Mouse (Mus musculus) gastrocnemius, adult 18-20 months (tissue): ENCODE results near the gene Rnf169. TPM values are rescaled to one million over a fixed set of nuclear protein-coding genes. Genes with fewer than 3 reads are reported as not detected.
A peak's percentile ranks its signal among the peaks of the same experiment; 100 is the strongest.
"Not testable (repeated sequence)": the region's sequence is repeated elsewhere in the genome, so short reads cannot be mapped to it uniquely, and the experiment has no call there.

Experiments
- DNase-seq: peaks from one replicate; pipeline ENCODE4 v3.0.0; 2021; ENCODE audit warnings: low spot score
- total RNA-seq, 2 experiments: library from RNA; stranded (reverse); gene quantifications; 2 replicates each; pipeline ENCODE4 v1.2.3; 2021

Rnf169 gene
- total RNA-seq, 2 experiments from 2014 or later = 4.6 to 7.1 TPM

- DNase-seq = no peak
These were observed 609 bp downstream of the Rnf169 start for GRCm38 (mm10) chr7:99979546-99980131.

DNA sequence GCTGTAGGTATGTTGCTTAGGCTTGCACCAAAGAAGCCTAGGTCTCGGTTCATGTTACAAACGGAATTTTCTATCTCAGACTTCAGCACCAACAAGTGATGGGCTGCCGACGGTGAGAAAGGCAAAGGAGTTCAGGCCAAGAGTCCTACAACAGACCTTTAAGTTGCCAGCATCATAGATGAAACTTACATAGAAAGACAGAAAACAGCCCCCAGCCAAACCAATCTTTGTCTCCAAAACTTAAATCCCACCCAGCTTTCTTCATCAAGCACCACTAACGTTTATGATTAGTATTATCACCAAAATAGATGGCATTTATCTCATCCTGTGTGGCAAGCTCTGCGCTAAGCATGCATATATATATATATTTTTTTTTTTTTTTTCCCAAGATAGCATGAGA lies 1.2 kb downstream of the Rnf169 start:
- DNase-seq = no peak

- no peak for DNase-seq
These were observed 2.2 kb downstream of the Rnf169 start for GRCm38 (mm10) chr7:99978041-99978440.

DNA sequence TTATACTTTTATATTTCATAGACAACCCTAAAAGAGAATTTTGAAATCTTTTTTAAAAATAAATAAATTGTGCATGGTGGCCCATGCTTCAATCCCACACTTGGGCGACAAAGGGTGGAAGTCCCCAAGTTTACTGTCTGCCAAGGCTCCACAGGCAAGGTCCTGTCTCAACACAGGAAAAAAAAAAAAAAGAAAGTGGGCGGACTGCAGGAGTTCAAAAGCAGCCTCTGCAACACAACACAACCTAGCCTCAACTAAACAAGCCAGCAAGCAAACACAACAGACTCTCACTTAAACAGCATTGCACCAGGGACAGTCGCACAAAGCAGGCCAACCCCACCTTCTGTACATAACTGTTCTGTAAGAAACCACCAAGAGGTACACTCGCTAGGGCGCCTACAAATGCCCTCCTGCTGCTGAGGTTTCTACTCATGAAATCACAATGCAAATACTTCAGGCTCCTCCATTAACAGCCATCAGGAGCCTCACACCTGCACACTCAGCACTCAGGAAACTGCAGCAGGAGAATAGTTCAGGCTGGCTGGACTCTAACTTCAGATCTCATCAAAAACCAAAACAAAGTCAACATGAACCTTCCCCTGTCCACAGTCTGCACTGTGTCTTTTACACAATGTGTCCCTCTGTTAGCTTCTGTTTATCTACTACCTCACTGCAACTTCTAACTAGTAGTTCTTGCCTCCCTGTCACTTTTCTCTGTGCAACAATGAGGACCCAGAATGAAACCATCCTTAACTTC lies 4.3 kb downstream of the Rnf169 start:
- no peak for DNase-seq

GRCm38 (mm10) chr7:99974208-99974970 lies 5.9 kb downstream of the Rnf169 start:
- no peak for DNase-seq

DNA sequence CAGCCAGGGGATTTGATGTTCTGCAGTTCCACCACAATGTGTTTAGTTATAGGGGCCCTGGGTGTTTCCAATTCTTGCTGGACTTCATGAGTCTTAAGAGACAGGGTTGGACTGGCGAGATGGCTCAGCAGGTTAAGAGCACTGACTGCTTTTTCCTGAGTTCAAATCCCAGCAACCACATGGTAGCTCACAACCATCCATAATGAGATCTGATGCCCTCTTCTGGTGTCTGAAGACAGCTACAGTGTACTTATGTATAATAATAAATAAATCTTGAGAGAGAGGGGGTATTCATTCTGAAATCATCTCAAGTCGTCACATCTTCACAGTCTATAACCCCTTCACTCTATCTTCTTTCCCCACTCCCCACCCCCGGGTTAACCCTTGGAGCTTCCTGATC lies 7.3 kb downstream of the Rnf169 start:
- DNase-seq = not testable (repeated sequence)

DNA sequence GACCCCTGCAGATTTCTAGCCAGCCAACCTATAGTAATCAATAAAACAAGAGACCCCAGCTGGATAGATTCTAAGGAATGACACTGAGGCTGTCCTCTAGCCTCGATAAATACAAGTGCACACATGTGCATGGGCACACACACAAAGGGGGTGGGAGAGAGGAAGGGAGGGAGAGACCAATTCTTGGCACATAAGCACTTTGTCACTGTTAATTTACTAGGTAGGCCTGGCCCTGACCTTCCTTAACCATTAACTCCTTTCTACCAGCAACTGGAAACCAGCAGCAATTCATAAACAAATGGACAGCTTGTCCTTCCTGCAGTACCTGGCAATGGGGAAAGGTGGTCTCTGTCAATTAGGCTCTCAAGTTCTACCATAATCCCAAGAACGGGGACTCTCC lies 8.3 kb downstream of the Rnf169 start:
- DNase-seq = no peak

DNA sequence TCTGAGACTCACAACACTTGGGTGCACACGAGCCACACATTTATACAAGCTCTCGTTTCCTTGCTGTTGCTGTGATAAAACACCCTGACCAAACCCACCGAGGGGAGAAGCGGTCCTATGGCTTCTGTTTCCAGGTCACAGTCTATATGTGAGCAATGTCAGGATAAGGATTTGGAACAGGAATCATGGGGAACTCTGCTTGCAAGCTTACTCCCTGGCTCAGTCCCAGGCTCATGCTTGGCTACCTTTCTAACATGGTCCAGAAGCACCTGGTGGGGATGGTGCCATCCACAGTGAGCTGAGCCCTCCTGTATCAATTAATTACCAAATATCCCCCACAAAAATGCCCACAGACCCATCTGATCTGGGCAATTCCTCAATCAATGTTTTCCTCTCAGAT lies 11.1 kb downstream of the Rnf169 start:
- no peak for DNase-seq

DNA sequence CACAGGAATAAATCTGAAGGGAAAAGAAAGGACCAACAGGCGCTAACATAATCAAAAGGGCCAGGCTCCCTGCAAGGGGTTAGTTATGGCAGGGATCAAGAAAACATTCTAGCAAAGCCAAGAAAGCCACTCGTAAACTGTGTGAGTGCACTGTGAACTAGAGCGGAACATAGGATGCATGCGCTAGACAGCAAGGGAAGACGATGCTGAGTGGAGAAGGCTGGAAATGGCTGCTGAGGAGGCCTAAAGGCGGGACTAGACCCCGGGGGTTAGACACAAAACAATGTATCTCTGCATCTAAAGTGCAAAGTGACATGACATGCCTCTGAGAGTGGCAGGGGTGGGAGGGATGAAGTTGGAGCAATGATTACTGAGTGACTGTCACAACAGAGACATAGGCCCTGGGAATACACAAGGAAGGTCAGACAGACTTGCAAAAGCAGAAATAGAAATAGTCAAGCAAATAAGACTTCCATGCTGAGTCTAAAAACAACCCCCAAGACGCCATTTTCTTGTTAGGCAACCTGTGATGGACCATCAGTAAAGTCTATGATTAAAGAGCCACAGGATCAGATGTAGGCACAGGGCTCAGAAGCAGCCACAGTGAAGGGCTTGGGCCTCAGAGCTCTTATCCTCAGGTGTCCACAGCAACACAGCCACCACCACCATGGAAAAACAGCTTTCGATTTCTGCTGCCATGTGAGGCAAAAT lies 14.1 kb downstream of the Rnf169 start:
- DNase-seq = no peak

DNA sequence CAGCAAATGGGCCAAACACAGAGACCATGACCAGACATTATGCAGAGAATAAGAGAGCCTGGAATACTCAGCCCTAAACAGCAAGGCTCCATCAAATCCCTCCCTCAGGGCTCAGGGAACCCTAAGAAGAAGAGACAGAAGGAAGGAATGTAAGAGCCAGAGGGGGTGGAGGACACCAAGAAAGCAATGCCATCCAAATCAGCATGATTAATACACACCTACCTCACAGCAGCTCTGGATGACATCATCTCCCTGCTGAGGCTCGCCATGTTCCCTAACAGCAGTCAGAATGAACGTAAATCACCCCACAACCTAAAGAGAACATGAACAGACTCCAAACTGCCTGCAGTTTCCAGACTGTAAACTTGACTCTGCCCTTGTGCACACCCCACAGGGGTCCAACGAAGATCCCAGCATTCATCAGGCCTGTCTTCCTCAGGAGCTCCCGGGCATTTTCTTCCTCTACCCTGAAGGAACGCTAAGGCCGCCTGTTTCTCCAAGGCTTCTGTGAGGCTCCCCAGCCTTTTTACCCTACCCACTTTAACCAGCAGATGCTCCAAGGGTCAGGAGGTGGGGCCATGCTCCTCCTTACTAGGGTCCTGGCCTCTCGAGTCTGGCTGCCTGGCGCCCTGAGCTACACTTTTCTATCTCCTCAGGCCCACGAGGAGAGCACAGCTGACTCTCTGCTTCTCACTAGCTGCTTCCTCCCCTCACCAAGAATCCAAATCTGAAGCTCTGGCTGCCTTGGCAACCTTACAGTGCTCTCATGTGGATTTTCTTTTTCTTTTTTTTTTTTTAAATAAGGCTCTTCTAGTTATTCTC lies 15.0 kb downstream of the Rnf169 start:
- no peak for DNase-seq

DNA sequence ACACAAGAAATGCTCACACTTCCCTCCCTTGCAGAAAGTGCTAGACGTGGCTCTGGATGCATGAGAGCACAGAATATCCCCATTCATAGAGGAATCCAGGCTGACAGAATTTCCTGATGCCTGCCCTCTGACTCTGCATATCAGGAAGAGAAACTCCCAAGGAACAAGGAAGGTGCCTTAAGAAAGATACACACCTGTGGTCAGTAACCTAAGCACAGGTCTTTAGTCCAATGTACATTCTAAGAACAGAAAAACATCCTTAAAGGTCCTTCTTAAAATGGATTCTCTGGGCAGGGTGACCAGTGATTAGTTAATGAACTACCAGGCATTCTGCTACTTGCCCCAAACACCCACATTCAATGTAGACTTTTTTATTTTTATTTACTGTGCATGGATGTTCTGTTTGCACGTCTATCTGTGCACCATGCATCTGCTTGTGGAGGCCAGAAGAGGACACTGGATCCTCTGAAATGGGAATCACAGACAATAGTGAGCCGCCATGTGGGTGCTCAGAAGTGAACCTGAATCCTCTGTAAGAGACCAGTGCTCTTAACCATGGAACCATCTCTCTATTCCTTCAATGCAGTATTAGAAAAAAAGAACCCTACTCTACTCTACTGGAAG lies 16.9 kb downstream of the Rnf169 start:
- no peak for DNase-seq

DNA sequence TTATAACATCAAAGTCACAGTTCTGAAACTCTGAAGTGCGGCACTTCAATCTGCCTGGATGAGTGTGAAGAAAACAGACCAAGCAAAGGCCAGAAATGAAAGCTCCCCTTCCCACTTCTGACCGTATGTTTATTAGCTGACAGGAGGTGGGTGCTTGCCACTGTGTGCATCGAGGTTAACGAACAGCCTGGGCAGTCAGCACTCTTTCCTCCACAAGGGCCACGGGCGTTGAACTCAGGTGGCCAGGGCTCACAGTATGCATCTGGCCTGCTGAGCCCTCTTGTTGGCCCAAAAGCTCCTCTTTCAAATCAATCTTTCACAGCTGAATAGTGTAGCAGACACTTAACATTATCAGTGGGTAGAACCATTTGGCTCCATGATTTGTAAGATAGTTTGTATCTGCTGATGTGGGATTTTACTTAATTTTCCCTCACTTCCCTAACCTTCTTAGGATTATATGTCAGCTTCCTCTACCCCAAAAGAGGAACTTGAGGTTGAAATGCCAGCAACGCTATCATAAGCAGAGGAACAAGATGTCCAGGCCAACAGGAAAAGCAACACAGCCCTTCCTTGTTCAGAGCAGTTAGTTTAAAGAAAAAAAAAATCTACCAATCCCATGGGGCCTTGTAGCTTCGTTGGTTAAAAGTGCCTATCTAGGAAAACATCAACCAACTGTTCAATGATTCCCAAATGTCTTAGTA lies 17.6 kb downstream of the Rnf169 start:
- peak; percentile 24 for DNase-seq

DNA sequence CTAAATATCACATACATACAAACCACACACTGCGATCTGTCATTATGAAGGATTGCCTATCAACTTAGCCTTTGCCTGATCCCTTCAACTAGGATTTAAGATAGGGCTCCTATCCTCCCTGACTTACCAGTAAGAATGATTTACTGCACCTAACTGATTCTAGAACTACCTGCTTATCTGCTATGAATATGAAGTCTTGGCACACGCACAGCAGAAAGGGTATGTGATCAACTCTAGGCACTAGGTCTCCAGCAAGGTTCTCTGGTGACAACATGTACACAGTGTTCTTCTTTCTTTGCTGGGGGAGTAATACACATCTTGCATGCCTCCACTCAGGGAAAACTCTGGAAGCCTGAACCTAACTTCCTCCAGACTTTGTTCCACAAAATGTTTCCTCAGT lies 18.7 kb downstream of the Rnf169 start:
- DNase-seq = no peak

DNA sequence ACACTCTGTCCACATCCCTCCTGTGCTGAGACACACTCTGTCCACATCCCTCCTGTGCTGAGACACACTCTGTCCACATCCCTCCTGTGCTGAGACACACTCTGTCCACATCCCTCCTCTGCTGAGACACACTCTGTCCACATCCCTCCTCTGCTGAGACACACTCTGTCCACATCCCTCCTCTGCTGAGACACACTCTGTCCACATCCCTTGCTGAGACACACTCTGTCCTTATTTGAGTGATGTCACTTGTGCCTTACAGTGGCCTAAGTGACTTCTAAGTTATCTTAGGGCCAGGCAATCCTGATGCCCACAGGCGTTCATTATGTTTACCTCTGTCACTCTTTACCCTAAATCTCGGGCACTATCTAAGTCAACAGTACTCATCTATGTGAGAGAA lies 19.7 kb downstream of the Rnf169 start:
- DNase-seq = not testable (repeated sequence)

GRCm38 (mm10) chr7:99957226-99957965 lies 22.9 kb downstream of the Rnf169 start:
- DNase-seq = no peak

DNA sequence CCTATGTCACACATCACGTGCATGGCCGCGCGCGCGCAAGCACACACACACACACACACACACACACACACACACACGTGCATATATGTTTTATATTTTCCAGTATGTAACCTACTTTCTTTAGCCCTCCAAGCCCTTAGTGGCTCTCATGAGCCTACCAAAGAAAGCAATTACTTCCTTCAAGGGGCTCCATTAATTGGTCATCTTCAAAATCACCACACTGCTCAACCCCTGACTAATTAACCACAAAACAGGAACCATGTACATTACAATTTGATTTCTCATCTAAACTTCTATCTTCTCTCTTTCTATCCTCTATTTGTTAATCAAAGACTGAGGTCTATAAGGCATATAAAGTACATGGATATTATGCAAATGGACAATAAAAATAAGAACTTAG lies 24.2 kb downstream of the Rnf169 start:
- DNase-seq = no peak

DNA sequence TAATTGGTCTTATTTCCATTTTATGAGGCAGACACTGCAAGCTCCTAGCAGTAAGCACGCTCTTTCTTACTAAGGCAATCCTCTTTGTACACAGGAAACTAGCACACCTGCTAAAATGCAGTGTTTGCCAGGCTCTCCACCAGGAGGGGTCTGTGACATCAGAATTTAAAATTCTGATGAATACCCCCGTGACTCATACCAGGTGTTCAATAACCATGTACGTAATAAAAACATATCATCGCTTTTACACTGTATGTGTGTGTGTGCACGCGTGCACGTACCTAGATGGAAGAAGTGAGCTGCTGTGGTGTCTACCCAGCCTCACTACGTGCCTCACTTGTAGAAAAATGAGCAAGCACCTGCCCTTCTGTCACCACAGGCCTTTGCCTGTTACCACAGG lies 26.0 kb downstream of the Rnf169 start:
- DNase-seq = no peak

DNA sequence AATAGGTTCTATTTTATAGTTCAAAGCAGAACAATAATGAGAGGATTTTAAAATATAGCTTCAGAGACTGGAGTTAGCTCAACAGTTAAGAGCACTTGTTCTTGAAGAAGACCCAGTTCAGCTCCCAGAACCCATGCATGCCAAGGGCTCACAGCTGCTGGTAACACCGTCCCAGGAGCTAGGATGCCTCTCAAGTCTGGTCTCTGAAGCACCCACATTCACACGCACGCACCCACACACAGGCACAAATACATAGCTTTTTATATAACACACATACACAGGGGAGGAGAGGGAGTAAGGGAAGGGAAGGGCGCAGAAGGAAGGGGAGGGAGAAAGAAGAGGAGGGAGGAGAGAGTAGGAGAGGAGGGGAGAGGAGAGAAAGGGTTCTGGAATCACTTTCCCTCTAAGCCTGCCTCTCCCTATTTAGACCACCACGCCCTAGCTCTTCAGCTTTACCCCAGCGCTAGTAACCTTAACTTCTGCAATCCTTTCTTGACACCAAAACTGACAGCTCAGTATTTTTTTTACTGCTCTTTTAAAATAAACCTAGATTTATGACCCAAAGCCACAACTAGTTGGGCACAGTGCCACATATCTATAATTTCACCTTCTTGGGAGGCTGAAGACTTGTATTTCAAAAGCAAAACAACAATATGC lies 26.7 kb downstream of the Rnf169 start:
- no peak for DNase-seq

GRCm38 (mm10) chr7:99947329-99947728 lies 32.9 kb downstream of the Rnf169 start:
- no peak for DNase-seq
